Mouse (Mus musculus) stomach, postnatal 0 days (tissue): Measurements from ENCODE around the gene Sapcd1.

Source experiments
- CTCF ChIP-seq: IDR thresholded peaks from 2 replicates; pipeline ENCODE4 v1.5.1; 2016; ENCODE audit warnings: antibody characterized with exemption, low read depth, mild to moderate bottlenecking, moderate library complexity
- EP300 ChIP-seq: optimal IDR thresholded peaks from 2 replicates; pipeline ENCODE3; 2016; ENCODE audit warnings: antibody characterized with exemption

DNA sequence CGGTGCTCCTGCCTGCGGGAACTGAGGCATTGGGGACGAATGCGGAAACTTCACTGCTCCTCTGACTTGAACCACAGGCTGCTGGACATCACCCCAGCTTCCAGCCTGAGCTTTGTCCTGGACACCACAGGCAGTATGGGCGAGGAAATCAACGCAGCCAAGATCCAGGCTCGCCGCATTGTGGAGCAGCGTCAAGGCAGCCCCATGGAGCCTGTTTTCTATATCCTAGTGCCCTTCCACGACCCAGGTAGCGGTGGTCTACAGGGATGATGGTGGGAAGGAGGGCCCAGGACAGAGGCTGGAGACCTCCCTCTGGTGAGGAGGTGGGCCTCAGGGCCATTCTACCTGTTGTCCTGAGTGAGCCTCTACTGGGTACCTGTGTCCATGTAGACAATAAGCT lies 7.9 kb downstream of the Sapcd1 start:
- TF ChIP-seq EP300 (no peak), CTCF (no peak)
